Mouse (Mus musculus): ENCODE data around the gene Scgn.

Gene Scgn

GRCm38 (mm10) chr13:23990928-23991327 is at the start of gene Scgn:
Gene Scgn, minus strand, starts transcription at chr13:23991214.
- DNase-seq: peak; percentile 82

- DNase-seq: no peak
Measured at GRCm38 (mm10) chr13:24040221-24040620, 49.2 kb upstream of the Scgn start.

DNA sequence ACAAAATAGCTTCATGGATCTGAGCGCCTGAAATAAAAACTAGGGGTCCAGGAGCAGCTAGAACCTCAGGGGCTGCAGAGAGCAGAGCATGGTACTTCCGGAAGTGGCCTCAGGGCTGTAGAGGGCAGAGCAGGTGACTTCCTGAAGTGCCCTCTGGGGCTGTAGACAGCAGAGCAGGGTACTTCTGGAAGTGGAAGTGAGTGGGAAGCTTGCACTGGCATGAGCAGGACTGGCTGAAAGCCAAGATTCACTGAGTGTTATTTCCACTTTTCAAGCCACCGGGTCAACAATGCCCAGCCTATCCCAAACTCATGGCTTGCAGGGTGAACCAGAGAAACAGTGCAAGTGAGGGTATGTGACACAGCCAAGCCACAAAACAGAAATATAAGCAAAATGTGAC is 46.5 kb upstream of the Scgn start:
- DNase-seq: peak; percentile 16

DNA sequence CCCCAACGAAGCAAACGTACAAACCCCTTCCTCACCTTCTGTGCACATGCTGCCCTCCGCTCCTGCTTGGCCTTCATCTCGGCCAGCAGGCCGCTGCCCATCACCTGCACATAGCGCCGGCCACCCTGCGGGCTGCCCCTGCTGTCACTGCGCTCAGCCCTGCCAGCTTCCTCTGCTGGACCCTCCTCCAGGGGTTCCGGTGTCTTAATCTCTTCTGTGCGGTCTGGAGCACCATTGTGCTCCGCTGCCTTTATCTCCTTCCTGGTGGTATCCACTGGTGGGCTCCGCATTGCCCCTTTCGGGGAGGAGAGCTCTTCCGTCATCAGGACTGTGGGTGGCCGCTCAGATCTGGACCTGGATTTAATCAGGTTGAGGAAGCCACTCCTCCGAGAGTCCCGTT is 45.1 kb upstream of the Scgn start:
- DNase-seq: no peak

DNA sequence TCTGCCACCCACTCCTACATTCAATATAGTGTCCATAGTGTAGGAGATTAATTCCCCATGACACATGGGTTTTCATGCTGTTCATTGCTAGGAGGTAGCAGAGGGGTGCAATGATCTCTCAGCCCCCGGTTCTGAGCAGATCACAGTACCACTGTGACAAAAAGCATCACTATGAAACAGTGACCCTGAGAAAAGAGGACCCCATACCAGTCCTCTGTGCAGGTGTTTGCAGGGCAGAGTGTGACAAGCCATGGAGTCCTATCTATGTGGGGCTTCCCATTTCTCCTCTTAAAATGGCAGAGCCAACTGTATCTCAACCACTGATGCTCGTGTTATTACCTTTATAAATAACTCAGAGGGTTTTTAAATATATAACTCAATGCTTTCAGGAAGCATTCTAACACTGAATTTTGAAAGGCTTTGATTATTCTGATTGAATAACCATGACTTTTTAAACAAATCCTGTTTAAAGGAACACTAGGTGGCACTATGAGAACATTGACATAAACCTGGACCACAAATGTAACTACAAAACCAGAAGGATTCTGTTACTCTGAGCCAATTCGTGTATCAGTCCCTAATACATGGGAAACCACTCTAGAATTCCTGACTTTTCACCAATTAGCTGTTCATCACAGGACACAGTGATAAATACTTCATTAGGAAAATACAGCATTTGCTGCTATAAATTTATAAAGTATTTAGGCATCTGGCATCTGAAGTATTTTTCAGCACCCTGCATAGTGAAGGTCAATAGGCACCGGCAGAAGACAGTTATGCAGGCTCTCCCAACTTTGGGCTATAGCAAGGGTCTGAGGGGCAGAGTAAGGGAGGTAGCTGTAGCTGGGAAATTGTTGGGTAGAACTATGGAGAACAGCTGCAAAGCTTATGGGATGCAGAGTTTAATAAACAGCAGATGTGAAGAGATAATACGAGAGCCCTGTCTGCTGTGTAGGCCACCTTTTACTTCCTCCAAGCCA is 36.5 kb upstream of the Scgn start:
- DNase-seq: no peak

DNA sequence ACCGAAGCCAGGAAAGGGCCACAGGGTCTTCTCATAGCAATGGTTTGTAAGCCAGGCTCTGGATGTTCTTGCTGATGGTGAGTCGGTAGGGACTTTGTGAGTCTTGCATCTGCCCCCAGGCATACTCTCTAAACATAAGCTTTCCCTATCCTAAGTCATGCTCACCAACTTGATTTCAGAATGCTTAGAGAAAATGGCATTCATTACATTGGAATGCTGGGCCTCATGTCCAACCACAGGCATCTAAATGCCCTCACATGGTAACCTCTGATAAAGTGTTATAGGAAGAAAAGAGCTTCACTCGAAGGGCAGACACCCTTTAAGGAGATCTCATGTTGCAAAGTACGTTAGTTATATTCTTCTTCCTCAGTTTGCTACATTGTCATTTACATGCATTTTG is 27.5 kb upstream of the Scgn start:
- DNase-seq: no peak

DNA sequence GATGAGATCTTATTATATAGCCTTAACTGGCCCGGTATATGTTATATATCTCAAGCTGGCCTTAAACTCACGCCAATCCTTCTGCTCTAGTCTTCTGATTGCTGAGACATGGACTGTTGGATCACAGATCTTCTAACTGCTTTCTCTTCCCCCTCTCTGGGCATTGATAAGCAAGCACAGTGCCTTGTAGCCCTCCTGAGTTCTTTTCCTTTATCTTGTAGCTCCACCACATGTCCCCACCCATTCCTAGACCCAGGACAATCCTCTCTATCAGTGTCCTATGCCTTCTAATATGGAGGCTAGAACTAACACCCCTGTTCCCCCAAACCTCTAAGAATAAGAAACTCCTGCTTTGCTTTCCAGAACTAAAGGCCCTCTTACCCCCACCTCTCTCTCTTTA is 14.5 kb upstream of the Scgn start:
- DNase-seq: no peak

DNA sequence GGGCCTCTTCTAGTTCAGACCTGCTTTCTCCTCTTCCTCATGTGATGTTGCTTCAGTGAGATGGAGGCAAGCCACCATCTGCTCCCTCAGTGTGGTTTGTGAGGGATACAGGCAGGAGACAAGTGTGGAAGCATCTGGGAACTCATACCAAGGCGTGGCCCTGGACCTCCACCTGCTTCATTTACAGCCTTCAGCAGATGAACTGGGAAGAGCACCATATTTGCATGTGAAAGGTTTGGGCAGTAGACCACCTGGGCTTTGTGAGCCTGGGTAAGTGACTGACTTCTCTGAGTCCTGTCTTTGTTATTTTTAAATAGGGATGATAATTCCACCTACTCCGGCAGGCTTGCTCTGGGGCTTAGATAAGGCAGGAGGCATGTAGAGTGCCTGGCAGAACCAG is 10.8 kb upstream of the Scgn start:
- no peak for DNase-seq

- DNase-seq: no peak
Measured at GRCm38 (mm10) chr13:24001081-24001480, 10.1 kb upstream of the Scgn start.

- no peak for DNase-seq
Measured at GRCm38 (mm10) chr13:23998826-23999225, 7.8 kb upstream of the Scgn start.

DNA sequence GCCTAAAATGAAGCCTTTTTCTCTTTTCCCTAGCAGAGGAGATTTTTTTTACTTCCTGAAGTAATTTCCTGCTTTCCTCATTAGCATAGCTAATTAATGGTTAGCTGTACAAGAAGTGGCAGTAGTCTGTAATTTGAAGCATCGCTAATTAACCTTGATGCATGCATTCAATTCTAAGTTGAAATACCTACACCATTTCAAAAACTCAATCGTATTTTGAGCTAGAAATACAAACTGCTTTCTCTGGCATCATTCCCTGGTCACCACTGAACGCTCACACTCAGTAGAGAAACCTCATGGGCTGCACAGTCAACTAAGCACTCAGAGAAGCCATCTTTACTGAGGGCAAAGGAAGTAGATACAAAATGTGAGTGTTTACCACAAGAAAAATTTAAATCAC is 3.7 kb upstream of the Scgn start:
- DNase-seq: no peak

GRCm38 (mm10) chr13:23994024-23994423 is 3.0 kb upstream of the Scgn start:
- no peak for DNase-seq

GRCm38 (mm10) chr13:23990451-23990850 is 563 bp downstream of the Scgn start:
- no peak for DNase-seq

GRCm38 (mm10) chr13:23985130-23985529 is 5.9 kb downstream of the Scgn start:
- DNase-seq: no peak

- DNase-seq: no peak
Measured at GRCm38 (mm10) chr13:23972271-23972670, 18.7 kb downstream of the Scgn start.

- no peak for DNase-seq
Measured at GRCm38 (mm10) chr13:23971870-23972269, 19.1 kb downstream of the Scgn start.

GRCm38 (mm10) chr13:23964909-23965308 is 26.1 kb downstream of the Scgn start:
- no peak for DNase-seq

GRCm38 (mm10) chr13:23959776-23960175 is 31.2 kb downstream of the Scgn start:
- no peak for DNase-seq

DNA sequence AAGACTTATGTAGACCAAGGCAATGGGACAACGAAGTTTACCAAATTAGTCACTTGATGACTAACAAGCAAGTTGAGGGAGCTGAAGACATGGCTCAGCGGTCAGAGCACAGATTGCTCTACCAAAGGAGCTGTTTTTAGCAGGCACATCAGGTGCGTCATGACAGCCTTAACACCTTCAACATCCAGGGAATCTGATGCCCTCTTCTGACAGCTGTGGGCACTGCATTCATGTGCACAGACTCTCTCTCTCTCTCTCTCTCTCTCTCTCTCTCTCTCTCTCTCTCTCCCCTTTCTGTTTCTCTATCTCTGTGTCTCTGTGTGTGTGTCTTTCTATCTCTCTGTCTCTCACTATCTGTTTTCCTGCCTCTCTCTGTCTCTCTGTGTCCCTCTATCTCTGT is 40.1 kb downstream of the Scgn start:
- peak; percentile 41 for DNase-seq

DNA sequence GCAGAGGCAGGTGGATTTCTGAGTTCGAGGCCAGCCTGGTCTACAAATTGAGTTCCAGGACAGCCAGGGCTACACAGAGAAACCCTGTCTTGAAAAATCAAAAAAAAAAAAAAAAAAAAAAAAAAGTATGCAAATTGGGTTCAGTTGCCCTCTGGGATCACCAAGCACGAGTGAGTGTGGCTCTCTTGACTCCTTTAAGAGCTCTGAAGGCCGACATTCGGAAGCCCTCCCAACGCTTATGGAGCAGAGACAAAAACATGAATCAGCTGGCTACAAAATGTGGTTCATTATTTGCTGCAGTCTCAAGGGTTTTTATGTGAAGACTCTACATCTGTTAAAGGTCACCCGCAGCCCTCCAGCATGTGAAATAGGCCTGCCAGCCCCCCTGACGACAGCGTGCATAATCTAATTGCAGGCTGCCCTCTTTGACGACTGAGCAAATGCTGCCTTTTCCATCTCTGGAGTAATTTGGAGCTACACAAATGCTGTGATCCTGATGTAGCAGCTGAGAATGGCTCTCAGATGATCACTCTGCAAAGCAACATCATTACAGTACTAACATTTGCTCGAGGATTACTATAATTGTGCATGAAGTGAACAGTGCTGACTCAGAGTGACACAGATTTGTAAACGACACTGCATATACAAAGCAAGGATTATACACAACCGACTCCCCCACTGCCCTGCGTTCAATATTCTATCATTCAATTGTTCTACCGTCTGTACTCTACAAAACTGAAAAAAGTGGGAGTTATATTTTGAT is 41.3 kb downstream of the Scgn start:
- no peak for DNase-seq

DNA sequence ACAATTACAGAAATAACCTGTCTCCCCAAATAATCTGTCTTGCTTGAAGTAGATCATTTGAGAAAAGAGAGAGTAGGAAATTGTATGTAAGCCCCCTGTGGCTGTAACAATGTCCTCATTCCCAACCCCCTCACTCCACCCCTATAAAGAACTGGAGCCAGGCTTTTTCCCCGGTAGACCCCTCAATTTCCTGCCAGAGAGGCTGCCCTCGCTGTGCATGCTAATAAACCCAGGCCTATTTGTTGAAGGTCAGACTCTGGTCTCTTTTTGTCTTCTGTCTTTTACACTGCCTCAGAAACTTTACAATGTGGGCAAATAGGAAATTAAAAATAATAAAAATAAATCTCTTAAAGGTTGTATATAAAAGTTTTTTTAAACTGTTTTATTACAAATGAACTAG is 44.8 kb downstream of the Scgn start:
- DNase-seq: no peak

- DNase-seq: no peak
Measured at GRCm38 (mm10) chr13:23942861-23943260, 48.2 kb downstream of the Scgn start.

DNA sequence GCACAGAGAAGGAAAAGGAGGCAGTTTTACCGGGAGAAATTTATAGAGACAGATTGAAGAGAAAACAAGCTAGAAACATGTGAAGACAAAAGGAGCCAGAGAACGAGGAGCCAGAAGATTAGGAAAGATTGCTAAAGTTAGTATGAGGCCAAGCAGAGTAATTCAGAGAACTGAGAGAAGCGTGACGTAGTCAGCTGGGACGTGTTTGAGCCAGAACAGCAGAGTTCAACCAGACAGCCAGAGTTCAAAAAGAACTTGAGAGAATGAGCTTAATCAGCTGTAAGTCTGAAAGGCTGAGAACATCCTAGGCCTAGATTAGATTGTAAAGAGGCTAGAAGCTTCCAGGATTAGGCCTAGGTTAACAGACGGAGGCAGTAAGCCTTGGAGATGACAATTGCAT is 50.7 kb downstream of the Scgn start:
- peak; percentile 42 for DNase-seq

GRCm38 (mm10) chr13:23938699-23939098 is 52.3 kb downstream of the Scgn start:
- DNase-seq: peak; percentile 38

Measured in kidney, postnatal 14 days (tissue).